Mouse (Mus musculus) forelimb bud, embryonic 11.5 days (tissue): ENCODE measurements at regions not wholly inside any gene's neighbourhood (a gene's known extent, or its start where the extent isn't known, plus 50 kb on each side); places are given as distances from the start of the nearest gene placed in this dataset.
A peak's percentile ranks its signal among the peaks of the same experiment; 100 is the strongest.

Source experiments
- DNase-seq: peaks from one replicate; pipeline ENCODE4 v3.0.0-alpha.2; 2012; ENCODE audit warnings: low read depth, low spot score

GRCm38 (mm10) chr4:54161337-54161993, 335.6 kb downstream of the Tmem38b start:
- no peak for DNase-seq

GRCm38 (mm10) chr4:54162308-54162707, 336.5 kb downstream of the Tmem38b start:
- DNase-seq = no peak

GRCm38 (mm10) chr4:54170202-54170931, 344.5 kb downstream of the Tmem38b start:
- DNase-seq = peak; percentile 60

GRCm38 (mm10) chr4:54184213-54184612, 358.4 kb downstream of the Tmem38b start:
- DNase-seq = no peak

- DNase-seq = no peak
Measured at GRCm38 (mm10) chr4:54195734-54196133, 369.9 kb downstream of the Tmem38b start.

GRCm38 (mm10) chr4:54202440-54202839, 376.6 kb downstream of the Tmem38b start:
- DNase-seq = peak; percentile 35

- no peak for DNase-seq
Measured at GRCm38 (mm10) chr4:54224572-54224971, 398.7 kb downstream of the Tmem38b start.
